Mouse (Mus musculus) thymus, postnatal 4 days (tissue): ENCODE data around the gene Cntn4.

Source experiments
- DNase-seq: peaks from one replicate; pipeline ENCODE4 v3.0.0; 2021

The Cntn4 gene

GRCm38 (mm10) chr6:106097856-106098255, 420.4 kb downstream of the Cntn4 start:
- no peak for DNase-seq

- DNase-seq, result no peak
These were observed 441.1 kb downstream of the Cntn4 start for GRCm38 (mm10) chr6:106118523-106119081.

- no peak for DNase-seq
These were observed 476.1 kb downstream of the Cntn4 start for GRCm38 (mm10) chr6:106153530-106153929.

GRCm38 (mm10) chr6:106155362-106155761, 477.9 kb downstream of the Cntn4 start:
- no peak for DNase-seq

- DNase-seq, result no peak
These were observed 500.1 kb downstream of the Cntn4 start for GRCm38 (mm10) chr6:106177546-106177945.

GRCm38 (mm10) chr6:106181596-106181995, 504.1 kb downstream of the Cntn4 start:
- no peak for DNase-seq

- no peak for DNase-seq
These were observed 523.5 kb downstream of the Cntn4 start for GRCm38 (mm10) chr6:106200974-106201373.

- DNase-seq, result no peak
These were observed 529.9 kb downstream of the Cntn4 start for GRCm38 (mm10) chr6:106207401-106207800.

- no peak for DNase-seq
These were observed 535.6 kb downstream of the Cntn4 start for GRCm38 (mm10) chr6:106213071-106213470.

GRCm38 (mm10) chr6:106237046-106237948, 559.8 kb downstream of the Cntn4 start:
- no peak for DNase-seq

GRCm38 (mm10) chr6:106241553-106241952, 564.1 kb downstream of the Cntn4 start:
- DNase-seq, result no peak

GRCm38 (mm10) chr6:106263396-106263795, 585.9 kb downstream of the Cntn4 start:
- DNase-seq, result no peak

GRCm38 (mm10) chr6:106265487-106265886, 588.0 kb downstream of the Cntn4 start:
- DNase-seq, result no peak

- DNase-seq, result no peak
These were observed 588.8 kb downstream of the Cntn4 start for GRCm38 (mm10) chr6:106266304-106266703.

- no peak for DNase-seq
These were observed 591.3 kb downstream of the Cntn4 start for GRCm38 (mm10) chr6:106268723-106269122.

- DNase-seq, result no peak
These were observed 599.7 kb downstream of the Cntn4 start for GRCm38 (mm10) chr6:106277139-106277538.

GRCm38 (mm10) chr6:106281621-106282020, 604.2 kb downstream of the Cntn4 start:
- DNase-seq, result no peak

GRCm38 (mm10) chr6:106283815-106284214, 606.4 kb downstream of the Cntn4 start:
- no peak for DNase-seq

GRCm38 (mm10) chr6:106299451-106299850, 622.0 kb downstream of the Cntn4 start:
- no peak for DNase-seq

- no peak for DNase-seq
These were observed 622.7 kb downstream of the Cntn4 start for GRCm38 (mm10) chr6:106300179-106300578.

GRCm38 (mm10) chr6:106302435-106302834, 625.0 kb downstream of the Cntn4 start:
- DNase-seq, result no peak

- no peak for DNase-seq
These were observed 651.5 kb downstream of the Cntn4 start for GRCm38 (mm10) chr6:106328987-106329386.

GRCm38 (mm10) chr6:106329636-106330035, 652.2 kb downstream of the Cntn4 start:
- no peak for DNase-seq

- no peak for DNase-seq
These were observed 655.0 kb downstream of the Cntn4 start for GRCm38 (mm10) chr6:106332466-106332865.
